Mouse (Mus musculus): ENCODE results near the gene Adam19. TPM values are rescaled to one million over a fixed set of nuclear protein-coding genes. Genes with fewer than 3 reads are reported as not detected.
A peak's percentile ranks its signal among the peaks of the same experiment; 100 is the strongest.

Gene Adam19
- polyA plus RNA-seq, 1 experiment from 2014 or later, result 10.7 TPM

- H3K9me3 ChIP-seq, result no peaks in the 10 kb centered on the region
- WGBS, result 75% methylated on average over 8 of the region's 8 CpGs
These were observed 4.3 kb downstream of the Adam19 start for GRCm38 (mm10) chr11:46059887-46060650.

DNA sequence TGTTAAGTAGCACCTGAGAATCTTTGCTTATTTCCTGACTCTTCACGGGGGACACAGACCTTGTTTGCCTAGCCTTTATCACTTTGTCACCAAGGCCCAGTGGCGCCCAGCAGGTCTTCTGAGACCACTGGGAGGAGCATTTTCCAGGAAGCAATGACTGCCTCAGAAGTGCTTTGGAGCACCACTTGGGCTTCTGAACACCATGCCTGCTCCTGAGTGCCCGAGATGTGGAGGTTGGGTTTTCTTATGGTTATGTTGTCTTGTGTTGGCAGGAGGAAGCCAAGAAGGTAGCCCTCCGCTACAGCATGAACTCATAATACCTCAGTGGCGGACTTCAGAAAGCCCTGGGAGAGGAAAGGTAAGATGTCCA is 4.8 kb downstream of the Adam19 start:
- WGBS, result 80% methylated on average over 5 of the region's 5 CpGs
- peaks cover 41% of the 10 kb centered on the region for H3K4me1 ChIP-seq
- no peak overlapping the region for H3K27ac ChIP-seq
- peaks cover 22% of the 10 kb centered on the region for H3K27me3 ChIP-seq (ENCODE audit: poor library complexity, severe bottlenecking)
- H3K9me3 ChIP-seq, result no peaks in the 10 kb centered on the region
- H3K36me3 ChIP-seq (replicated peaks), result no peaks in the 10 kb centered on the region
- DNase-seq (ENCODE audit: extremely low spot score, low spot score), result no peak
- no peak overlapping the region for H3K4me3 ChIP-seq

More at GRCm38 (mm10) chr11:46059887-46060650, 4.3 kb downstream of the Adam19 start:
- H3K4me3 ChIP-seq, result no peak overlapping the region
- H3K27me3 ChIP-seq (ENCODE audit: poor library complexity, severe bottlenecking), result peaks cover 24% of the 10 kb centered on the region
- peaks cover 41% of the 10 kb centered on the region for H3K4me1 ChIP-seq
- DNase-seq (ENCODE audit: extremely low spot score, low spot score), result no peak
- H3K27ac ChIP-seq, result no peak overlapping the region
- no peaks in the 10 kb centered on the region for H3K36me3 ChIP-seq (replicated peaks)

- Histone ChIP-seq H3K9me3 (no peaks in the 10 kb centered on the region), H3K36me3 (replicated peaks) (no peaks in the 10 kb centered on the region; the same call in 1 of the 2 replicates), H3K27me3 (ENCODE audit: poor library complexity, severe bottlenecking) (peaks cover 14% of the 10 kb centered on the region), H3K4me1 (peaks cover 33% of the 10 kb centered on the region), H3K4me3 (no peak overlapping the region), H3K27ac (no peak overlapping the region)
- 87% methylated on average over 6 of the region's 6 CpGs for WGBS
- DNase-seq (ENCODE audit: extremely low spot score, low spot score), result no peak
These were observed 6.1 kb downstream of the Adam19 start for GRCm38 (mm10) chr11:46061776-46062445.

- no peak overlapping the region for H3K27ac ChIP-seq
- DNase-seq (ENCODE audit: extremely low spot score, low spot score), result no peak
- WGBS, result 72% methylated on average over 4 of the region's 4 CpGs
- no peaks in the 10 kb centered on the region; the same call in 1 of the 2 replicates for H3K36me3 ChIP-seq (replicated peaks)
- no peak overlapping the region for H3K4me3 ChIP-seq
- H3K27me3 ChIP-seq (ENCODE audit: poor library complexity, severe bottlenecking), result peaks cover 7% of the 10 kb centered on the region
- H3K4me1 ChIP-seq, result peaks cover 28% of the 10 kb centered on the region
- H3K9me3 ChIP-seq, result no peaks in the 10 kb centered on the region
These were observed 6.8 kb downstream of the Adam19 start for GRCm38 (mm10) chr11:46062569-46062968.

- H3K27me3 ChIP-seq (ENCODE audit: poor library complexity, severe bottlenecking), result peaks cover 1% of the 10 kb centered on the region
- WGBS, result 71% methylated on average over 9 of the region's 9 CpGs
These were observed 7.4 kb downstream of the Adam19 start for GRCm38 (mm10) chr11:46062993-46063731.

DNA sequence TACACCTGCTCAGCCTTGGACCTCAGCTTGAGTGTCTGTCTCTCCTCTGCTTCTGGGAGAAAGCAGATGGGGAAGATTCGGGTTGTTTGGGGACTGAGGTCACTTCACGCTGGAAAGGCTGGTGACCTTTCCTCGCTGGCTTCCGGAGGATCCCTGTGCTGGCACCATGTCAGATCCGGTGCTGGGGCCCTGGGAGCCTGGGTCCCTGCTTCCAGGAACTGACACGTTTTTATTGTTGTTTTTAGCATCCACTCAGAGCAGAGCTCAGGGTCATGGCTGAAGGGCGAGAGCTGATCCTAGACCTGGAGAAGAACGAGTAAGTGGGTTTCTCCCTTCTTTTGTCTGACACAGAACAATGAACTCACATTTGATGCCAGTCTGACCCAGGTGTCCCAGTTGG is 9.0 kb downstream of the Adam19 start:
- DNase-seq (ENCODE audit: extremely low spot score, low spot score), result no peak
- H3K9me3 ChIP-seq, result no peaks in the 10 kb centered on the region

More at GRCm38 (mm10) chr11:46062993-46063731, 7.4 kb downstream of the Adam19 start:
- H3K9me3 ChIP-seq, result no peaks in the 10 kb centered on the region
- H3K36me3 ChIP-seq (replicated peaks), result no peaks in the 10 kb centered on the region; the same call in 1 of the 2 replicates
- no peak overlapping the region for H3K4me3 ChIP-seq
- DNase-seq (ENCODE audit: extremely low spot score, low spot score), result no peak
- H3K27ac ChIP-seq, result no peak overlapping the region
- H3K4me1 ChIP-seq, result peaks cover 24% of the 10 kb centered on the region

DNA sequence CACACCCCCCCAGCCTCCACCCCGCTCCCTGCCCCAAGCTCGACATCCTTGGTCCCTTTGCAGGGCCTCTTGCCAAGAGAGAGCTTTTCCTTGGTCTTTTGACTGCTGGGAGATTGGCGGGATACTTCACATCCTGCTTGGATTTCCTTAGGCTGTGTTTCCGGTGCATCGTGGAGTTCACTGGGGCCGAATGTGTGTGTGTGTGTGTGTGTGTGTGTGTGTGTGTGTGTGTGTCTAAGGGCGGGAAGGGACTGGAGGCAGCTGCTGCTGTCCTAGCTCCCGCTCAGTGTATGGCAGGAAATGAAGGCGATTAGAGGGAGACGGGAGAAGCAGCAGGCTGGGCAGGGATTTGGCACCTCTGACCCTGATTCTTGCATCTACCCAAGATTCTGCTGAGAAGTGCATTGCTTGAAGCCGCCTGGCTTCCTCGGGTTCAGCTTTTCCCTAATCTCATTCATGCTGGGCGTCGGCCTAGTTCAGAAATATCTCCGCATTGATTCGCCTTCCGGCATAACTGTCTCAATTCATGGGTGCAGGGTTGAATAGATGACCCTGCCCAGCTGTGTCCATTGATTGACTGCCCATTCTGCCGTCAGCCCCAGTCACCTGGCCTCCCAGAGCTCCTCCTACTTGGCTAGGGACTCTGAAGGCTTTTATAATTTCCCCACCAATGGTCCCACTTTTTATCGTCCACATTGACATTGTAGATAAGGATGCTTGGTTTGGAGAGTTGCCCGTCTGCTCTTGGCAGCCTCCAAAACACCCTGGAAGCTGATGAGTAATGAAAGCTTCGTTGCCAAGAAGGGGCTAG is 9.6 kb downstream of the Adam19 start:
- no peak for DNase-seq (ENCODE audit: extremely low spot score, low spot score)
- H3K36me3 ChIP-seq (replicated peaks), result no peaks in the 10 kb centered on the region; the same call in 1 of the 2 replicates
- 73% methylated on average over 21 of the region's 21 CpGs for WGBS
- peaks cover 41% of the 10 kb centered on the region for H3K4me1 ChIP-seq
- no peaks in the 10 kb centered on the region for H3K9me3 ChIP-seq
- peak overlapping the region; percentile 74 for H3K27ac ChIP-seq
- H3K4me3 ChIP-seq, result no peak overlapping the region
- no peaks in the 10 kb centered on the region for H3K27me3 ChIP-seq (ENCODE audit: poor library complexity, severe bottlenecking)

More for the DNA sequence above, 9.0 kb downstream of the Adam19 start:
- peaks cover 36% of the 10 kb centered on the region for H3K4me1 ChIP-seq
- no peaks in the 10 kb centered on the region; the same call in 1 of the 2 replicates for H3K36me3 ChIP-seq (replicated peaks)
- no peak overlapping the region for H3K4me3 ChIP-seq
- peak overlapping the region; percentile 74 for H3K27ac ChIP-seq
- 64% methylated on average over 8 of the region's 8 CpGs for WGBS
- no peaks in the 10 kb centered on the region for H3K27me3 ChIP-seq (ENCODE audit: poor library complexity, severe bottlenecking)

DNA sequence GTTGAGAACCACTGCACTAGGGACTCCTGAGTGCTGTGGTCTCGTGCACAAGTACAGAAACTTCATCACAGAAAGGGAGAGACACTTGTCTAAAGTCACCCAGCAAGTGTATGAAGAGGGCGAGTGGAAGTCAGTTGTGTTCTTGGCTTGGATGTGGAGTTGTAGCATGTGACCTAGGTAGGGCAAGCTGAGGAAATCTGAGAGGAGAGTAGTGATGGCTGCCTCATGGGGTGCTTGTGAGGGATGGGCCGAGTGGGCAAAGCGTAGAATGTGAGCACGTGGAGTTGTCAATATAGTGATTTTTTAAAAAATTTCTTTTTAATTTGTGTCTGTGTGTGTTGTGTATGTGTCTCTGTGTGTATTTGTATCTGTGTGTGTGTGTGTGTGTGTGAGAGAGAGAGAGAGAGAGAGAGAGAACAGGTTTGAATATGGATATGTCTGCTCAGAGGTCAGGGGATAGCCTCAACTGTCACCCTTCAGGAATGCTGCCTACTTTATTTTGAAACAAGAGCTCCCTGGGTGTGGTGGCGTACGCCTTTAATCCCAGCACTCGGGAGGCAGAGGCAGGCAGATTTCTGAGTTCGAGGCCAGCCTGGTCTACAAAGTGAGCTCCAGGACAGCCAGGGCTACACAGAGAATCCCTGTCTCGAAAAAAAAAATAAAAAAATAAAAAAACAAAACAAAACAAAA is 11.7 kb downstream of the Adam19 start:
- WGBS, result 94% methylated on average over 10 of the region's 10 CpGs
- DNase-seq (ENCODE audit: extremely low spot score, low spot score), result no peak
- Histone ChIP-seq H3K27ac (no peak overlapping the region), H3K4me3 (no peak overlapping the region), H3K27me3 (ENCODE audit: poor library complexity, severe bottlenecking) (no peaks in the 10 kb centered on the region), H3K4me1 (peaks cover 52% of the 10 kb centered on the region), H3K9me3 (no peaks in the 10 kb centered on the region), H3K36me3 (replicated peaks) (no peaks in the 10 kb centered on the region; the same call in none of the 2 replicates)

GRCm38 (mm10) chr11:46068756-46069407 is 13.1 kb downstream of the Adam19 start:
- Histone ChIP-seq H3K27me3 (ENCODE audit: poor library complexity, severe bottlenecking) (no peaks in the 10 kb centered on the region), H3K4me3 (no peak overlapping the region), H3K27ac (peak overlapping the region; percentile 67; the same call in 1 of the 2 replicates), H3K9me3 (no peaks in the 10 kb centered on the region), H3K4me1 (peaks cover 60% of the 10 kb centered on the region), H3K36me3 (replicated peaks) (no peaks in the 10 kb centered on the region; the same call in none of the 2 replicates)
- WGBS, result 37% methylated on average over 12 of the region's 12 CpGs
- DNase-seq (ENCODE audit: extremely low spot score, low spot score), result no peak

- H3K9me3 ChIP-seq, result no peaks in the 10 kb centered on the region
- no peaks in the 10 kb centered on the region for H3K27me3 ChIP-seq (ENCODE audit: poor library complexity, severe bottlenecking)
- peak overlapping the region; percentile 67 for H3K27ac ChIP-seq
- no peak overlapping the region for H3K4me3 ChIP-seq
- WGBS, result 28% methylated on average over 17 of the region's 17 CpGs
- no peaks in the 10 kb centered on the region; the same call in none of the 2 replicates for H3K36me3 ChIP-seq (replicated peaks)
- H3K4me1 ChIP-seq, result peaks cover 56% of the 10 kb centered on the region
- no peak for DNase-seq (ENCODE audit: extremely low spot score, low spot score)
These were observed 13.7 kb downstream of the Adam19 start for GRCm38 (mm10) chr11:46069408-46070003.

GRCm38 (mm10) chr11:46070161-46070560 is 14.4 kb downstream of the Adam19 start:
- H3K4me3 ChIP-seq, result no peak overlapping the region
- peaks cover 50% of the 10 kb centered on the region for H3K4me1 ChIP-seq

More at GRCm38 (mm10) chr11:46070161-46070560, 14.4 kb downstream of the Adam19 start:
- Histone ChIP-seq H3K27ac (peak overlapping the region; percentile 67; the same call in 1 of the 2 replicates), H3K36me3 (replicated peaks) (no peaks in the 10 kb centered on the region; the same call in none of the 2 replicates), H3K27me3 (ENCODE audit: poor library complexity, severe bottlenecking) (no peaks in the 10 kb centered on the region), H3K9me3 (no peaks in the 10 kb centered on the region)
- WGBS, result 79% methylated on average over 4 of the region's 4 CpGs
- DNase-seq (ENCODE audit: extremely low spot score, low spot score), result no peak

Data from forebrain, embryonic 10.5 days (tissue).